Mouse (Mus musculus) C2C12 (cell line): Measurements from ENCODE around the gene Mrpl41.

ENCODE experiments used
- CTCF ChIP-seq: IDR thresholded peaks from one replicate; pipeline ENCODE4 v1.5.1; 2011; ENCODE audit not compliant: control insufficient read depth, insufficient read depth, insufficient read length
- FOSL1 ChIP-seq: IDR thresholded peaks from one replicate; pipeline ENCODE4 v1.8.0; 2011; ENCODE audit warnings: mild to moderate bottlenecking, low read length; ENCODE audit not compliant: poor library complexity, insufficient read depth, severe bottlenecking
- MAX ChIP-seq: IDR thresholded peaks from one replicate; pipeline ENCODE4 v1.6.1; 2011; ENCODE audit warnings: mild to moderate bottlenecking, control low read depth
- MYOG ChIP-seq: IDR thresholded peaks from one replicate; pipeline ENCODE4 v1.6.1; 2011; ENCODE audit not compliant: control insufficient read depth, insufficient read length; ENCODE audit errors: extremely low read depth
- USF1 ChIP-seq: IDR thresholded peaks from one replicate; pipeline ENCODE4 v1.6.1; 2011; ENCODE audit warnings: low read depth, mild to moderate bottlenecking, control low read depth, moderate library complexity

GRCm38 (mm10) chr2:24925284-24925683, 49.6 kb downstream of the Mrpl41 start:
- TF ChIP-seq CTCF: no peak
- no peak for TF ChIP-seq USF1
- TF ChIP-seq FOSL1: no peak
- TF ChIP-seq MAX: no peak
- TF ChIP-seq MYOG: no peak
